Mouse (Mus musculus) intestine, postnatal 0 days (tissue): ENCODE results near the gene Tpgs1. TPM values are rescaled to one million over a fixed set of nuclear protein-coding genes. Genes with fewer than 3 reads are reported as not detected.
A peak's percentile ranks its signal among the peaks of the same experiment; 100 is the strongest.

Source experiments
- ATAC-seq: fragments of 200-750 bp; cut with Nextera tagmentation; 2 replicates; pipeline ENCODE4 v1.8.0; 2017; ENCODE audit warnings: mild to moderate bottlenecking, moderate TSS enrichment, moderate library complexity
- H3K27ac ChIP-seq: fragments of 300-500 bp; sonication (generic); 2 replicates; pipeline ENCODE4 v1.5.1; 2014; ENCODE audit warnings: mild to moderate bottlenecking, low read depth, low read length, moderate library complexity
- H3K27me3 ChIP-seq: fragments of 300-500 bp; sonication (generic); replicated peaks from 2 replicates; pipeline ENCODE4 v1.6.1; 2014; ENCODE audit warnings: low read length, mixed read lengths; ENCODE audit not compliant: control insufficient read depth, insufficient read depth
- H3K36me3 ChIP-seq: fragments of 300-500 bp; sonication (generic); 2 replicates; pipeline ENCODE4 v1.6.1; 2014; ENCODE audit warnings: mild to moderate bottlenecking, moderate library complexity; ENCODE audit not compliant: control insufficient read depth, insufficient read depth
- H3K4me1 ChIP-seq: fragments of 300-500 bp; sonication (generic); replicated peaks from 2 replicates; pipeline ENCODE4 v1.6.1; 2014; ENCODE audit warnings: antibody characterized with exemption, low read length, mixed read lengths; ENCODE audit not compliant: control insufficient read depth, insufficient read depth
- H3K4me2 ChIP-seq: fragments of 300-500 bp; sonication (generic); replicated peaks from 2 replicates; pipeline ENCODE4 v1.6.1; 2014; ENCODE audit warnings: low read depth, mild to moderate bottlenecking, moderate library complexity
- H3K4me3 ChIP-seq: fragments of 300-500 bp; sonication (generic); 2 replicates; pipeline ENCODE4 v1.5.1; 2014; ENCODE audit warnings: low read depth, low read length
- H3K9ac ChIP-seq: fragments of 300-500 bp; sonication (generic); 2 replicates; pipeline ENCODE4 v1.6.1; 2014; ENCODE audit warnings: mild to moderate bottlenecking, low read depth, low read length
- H3K9me3 ChIP-seq: fragments of 300-500 bp; sonication (generic); 2 replicates; pipeline ENCODE4 v1.6.1; 2016; ENCODE audit warnings: mixed run types; ENCODE audit not compliant: control insufficient read depth
- CTCF ChIP-seq: sonication (generic); IDR thresholded peaks from 2 replicates; pipeline ENCODE4 v1.5.1; 2016; ENCODE audit warnings: low read depth, mild to moderate bottlenecking, control low read depth, antibody characterized with exemption, moderate library complexity
- WGBS: fragments of 180-500 bp; shearing (Covaris S2); extraction: QIAGEN DNeasy Blood & Tissue Kit; methylation state at CpG from one replicate; pipeline ENCODE4 v1.1.7; 2014; 5-methylcytosine and 5-hydroxymethylcytosine counted together
- polyA plus RNA-seq: library from polyadenylated mRNA; unstranded; fragments of >200 nt; fragmentation: Nextera tagmentation; extraction: Ambion mirVana; gene quantifications from 2 replicates; pipeline ENCODE4 v1.2.1, GENCODE M21; 2015

Gene Tpgs1
- polyA plus RNA-seq, 1 experiment from 2014 or later, result 47.6 TPM

GRCm38 (mm10) chr10:79671396-79672087 is 2.4 kb downstream of the Tpgs1 start:
- H3K9ac ChIP-seq, result no peak overlapping the region
- no peaks in the 10 kb centered on the region for H3K27me3 ChIP-seq
- 48% methylated on average over 6 of the region's 6 CpGs for WGBS
- H3K4me3 ChIP-seq, result no peak overlapping the region
- H3K4me1 ChIP-seq, result peaks cover 7% of the 10 kb centered on the region; the same call in 1 of the 2 replicates
- H3K4me2 ChIP-seq, result no peak overlapping the region
- TF ChIP-seq CTCF, result no peak
- peaks cover 5% of the 10 kb centered on the region for H3K36me3 ChIP-seq
- no peak overlapping the region for H3K27ac ChIP-seq
- no peak for ATAC-seq
- H3K9me3 ChIP-seq, result no peaks in the 10 kb centered on the region

- peak; percentile 28 for TF ChIP-seq CTCF
- Histone ChIP-seq H3K27ac (no peak overlapping the region), H3K9ac (no peak overlapping the region), H3K27me3 (no peaks in the 10 kb centered on the region), H3K4me1 (peaks cover 7% of the 10 kb centered on the region; the same call in 1 of the 2 replicates), H3K4me2 (no peak overlapping the region), H3K4me3 (no peak overlapping the region), H3K9me3 (no peaks in the 10 kb centered on the region), H3K36me3 (peaks cover 5% of the 10 kb centered on the region)
- 47% methylated on average over 3 of the region's 3 CpGs for WGBS
- no peak for ATAC-seq
These were observed 2.9 kb downstream of the Tpgs1 start for GRCm38 (mm10) chr10:79672088-79672455.

GRCm38 (mm10) chr10:79673054-79673453 is 3.9 kb downstream of the Tpgs1 start:
- Histone ChIP-seq H3K4me2 (no peak overlapping the region), H3K4me1 (peaks cover 7% of the 10 kb centered on the region; the same call in 1 of the 2 replicates), H3K9me3 (no peaks in the 10 kb centered on the region), H3K27me3 (no peaks in the 10 kb centered on the region), H3K4me3 (no peak overlapping the region), H3K36me3 (peaks cover 5% of the 10 kb centered on the region), H3K27ac (no peak overlapping the region), H3K9ac (no peak overlapping the region)
- WGBS, result 89% methylated on average over 3 of the region's 3 CpGs
- ATAC-seq, result no peak
- TF ChIP-seq CTCF, result no peak

- TF ChIP-seq CTCF, result no peak
- H3K36me3 ChIP-seq, result peaks cover 5% of the 10 kb centered on the region
- WGBS, result 69% methylated on average over 43 of the region's 44 CpGs
- H3K4me1 ChIP-seq, result 0 out of 2 replicates have a peak, but pooled peaks cover under 1% of the 10 kb centered on the region
- H3K27ac ChIP-seq, result no peak overlapping the region
- no peak overlapping the region for H3K4me2 ChIP-seq
- ATAC-seq, result no peak
- H3K9me3 ChIP-seq, result no peaks in the 10 kb centered on the region
- no peak overlapping the region for H3K9ac ChIP-seq
- no peaks in the 10 kb centered on the region for H3K27me3 ChIP-seq
- H3K4me3 ChIP-seq, result no peak overlapping the region
These were observed 6.3 kb downstream of the Tpgs1 start for GRCm38 (mm10) chr10:79675346-79676035.

- Histone ChIP-seq H3K9me3 (no peaks in the 10 kb centered on the region), H3K4me3 (peak overlapping the region; percentile 72), H3K36me3 (peaks cover 20% of the 10 kb centered on the region), H3K4me2 (peak overlapping the region; percentile 60), H3K9ac (0 out of 2 replicates have a peak overlapping the region, but pooled peaks have one; percentile 23), H3K27ac (peak overlapping the region; percentile 17), H3K4me1 (no peaks in the 10 kb centered on the region; the same call in 1 of the 2 replicates), H3K27me3 (no peaks in the 10 kb centered on the region)
- peak; percentile 15; the same call in 1 of the 2 replicates for ATAC-seq
- TF ChIP-seq CTCF, result no peak
- 20% methylated on average over 11 of the region's 11 CpGs for WGBS
These were observed 11.7 kb downstream of the Tpgs1 start for GRCm38 (mm10) chr10:79680606-79681495.
